Mouse (Mus musculus): ENCODE measurements around the gene Agrn.

DNA sequence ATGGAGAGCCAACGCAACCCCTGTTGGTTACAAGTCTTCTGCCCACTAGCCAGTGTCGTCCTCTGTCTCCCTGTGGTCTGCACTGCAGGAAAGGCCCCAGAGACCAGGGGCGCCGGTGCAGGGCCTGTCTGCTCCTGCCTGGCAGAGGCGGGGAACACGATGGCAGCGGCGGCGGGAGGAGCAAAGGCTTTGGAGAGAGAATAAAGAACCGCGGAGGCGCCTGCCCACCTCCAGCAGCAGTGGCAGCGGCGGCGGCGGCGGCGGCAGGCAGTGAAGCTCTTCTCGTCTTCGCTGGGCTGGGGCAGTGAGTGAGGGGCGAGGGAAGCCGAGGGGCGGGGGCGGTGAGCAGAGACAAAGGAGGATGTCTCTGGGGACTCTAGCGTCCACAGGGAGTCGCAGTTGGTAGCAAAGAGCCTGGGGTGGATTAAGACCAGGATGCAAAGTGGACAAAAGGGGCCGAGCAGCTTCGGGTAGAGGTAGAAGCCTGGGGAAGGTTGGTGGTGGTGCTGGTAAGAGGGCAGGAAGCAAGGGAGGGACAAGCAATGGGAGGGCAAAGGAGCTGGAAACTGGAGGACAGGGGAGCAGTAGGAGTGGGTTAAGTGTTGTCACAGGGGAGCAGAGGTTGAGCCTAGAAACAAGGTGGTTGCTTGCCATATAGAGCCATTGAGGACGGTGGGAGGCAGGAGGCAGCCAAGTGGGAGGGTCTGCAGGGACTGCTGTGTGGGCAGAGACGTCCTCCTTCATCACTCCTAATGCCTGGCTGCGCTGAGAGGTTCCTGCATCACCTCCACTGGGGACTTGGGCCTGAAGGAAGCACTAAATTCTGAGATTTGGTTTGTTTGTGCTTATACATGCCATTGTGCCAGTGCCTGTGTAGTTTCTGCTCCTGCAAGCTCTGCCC is 11.1 kb downstream of the Agrn start:
- no peak for TF ChIP-seq CTCF (IDR thresholded peaks at IDR 0.05; ENCODE audit: low read depth, low read length)
- no peak for TF ChIP-seq TAL1 (conservative IDR thresholded peaks at IDR 0.05; ENCODE audit: low read depth, low read length)
- no peak for TF ChIP-seq GATA2 (IDR thresholded peaks at IDR 0.05; ENCODE audit: borderline replicate concordance, low read depth, low read length)
- no peak for TF ChIP-seq GATA1 (IDR thresholded peaks at IDR 0.05; ENCODE audit: borderline replicate concordance, low read length)
- TF ChIP-seq POLR2AphosphoS5 (IDR thresholded peaks at IDR 0.05; ENCODE audit: insufficient replicate concordance, low read depth, low read length), result no peak
